Mouse (Mus musculus) T-helper 1 cell (primary cell): ENCODE measurements around the gene Tmem182.

Experiments used
- in situ Hi-C: fragments of 300-600 bp; cut with MboI, MseI; formaldehyde crosslinking; loops from one replicate; pipeline ENCODE4 v1.15.1; 2025; ENCODE audit warnings: high pct_unique_total_duplicates

Gene Tmem182

GRCm38 (mm10) chr1:40799121-40799520 lies 6.3 kb upstream of the Tmem182 start:
- in situ Hi-C loops, result no loop called here

GRCm38 (mm10) chr1:40800908-40801307 lies 4.5 kb upstream of the Tmem182 start:
- in situ Hi-C loops, result no loop called here

- in situ Hi-C loops, result no loop called here
Observed at GRCm38 (mm10) chr1:40802759-40803158, 2.6 kb upstream of the Tmem182 start.

DNA sequence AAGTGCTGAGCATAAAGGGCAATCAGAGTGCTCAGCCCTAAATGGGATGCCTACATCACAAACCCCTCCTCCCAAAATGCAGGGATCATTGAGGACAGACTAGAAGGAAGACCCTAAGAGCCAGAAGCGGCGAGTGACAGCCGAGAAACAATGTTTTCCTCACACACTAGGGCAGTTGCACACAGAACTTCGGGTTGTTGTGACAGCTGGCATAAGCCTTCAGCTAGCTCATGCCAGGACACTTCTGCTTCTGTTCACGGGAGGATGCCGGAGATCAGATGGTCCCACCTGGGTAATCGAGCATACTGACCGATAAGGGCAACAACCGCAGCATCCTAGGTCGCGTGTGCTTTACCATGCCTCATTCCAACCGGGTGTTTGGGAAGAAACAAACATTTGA lies 1.3 kb upstream of the Tmem182 start:
- in situ Hi-C loops, result no loop called here

DNA sequence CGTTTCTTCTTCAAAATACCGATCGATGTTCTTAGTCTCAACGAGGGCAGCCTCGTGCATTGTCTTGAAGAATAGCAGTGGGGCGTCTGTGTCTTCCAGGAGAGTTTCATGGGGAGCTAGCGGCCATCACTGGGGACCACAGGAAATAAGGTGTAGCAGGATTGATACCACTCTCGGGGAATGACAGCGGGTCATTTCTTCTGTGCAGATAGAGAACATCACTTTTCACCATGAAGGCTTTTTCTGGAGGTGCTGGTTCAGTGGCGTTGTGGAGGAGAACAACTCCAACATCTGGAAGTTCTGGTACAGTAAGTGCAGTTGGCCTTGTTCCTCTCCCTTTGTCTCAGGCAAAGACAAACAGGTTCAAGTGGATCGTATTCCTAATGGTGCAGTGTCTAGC lies 490 bp downstream of the Tmem182 start:
- in situ Hi-C loops, result no loop called here

DNA sequence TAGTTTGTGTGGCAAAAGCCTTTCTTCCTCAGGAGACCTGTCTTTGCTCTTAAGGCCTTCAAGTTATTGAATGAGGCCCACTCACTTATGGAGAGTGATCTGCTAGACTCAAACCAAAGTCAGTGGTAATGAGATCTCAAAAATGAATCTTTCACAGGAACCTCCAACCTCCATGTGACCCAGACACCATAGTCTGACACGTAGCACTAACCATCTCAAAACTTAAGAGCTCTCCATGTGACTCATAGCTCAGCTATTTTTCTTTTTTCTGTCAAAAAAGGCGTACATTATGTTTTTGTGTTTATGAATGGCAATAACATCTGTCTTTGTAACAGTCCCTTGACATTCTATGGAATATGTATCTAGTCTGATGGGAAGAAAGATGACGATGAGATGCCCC lies 3.2 kb downstream of the Tmem182 start:
- in situ Hi-C loops, result no loop called here

- in situ Hi-C loops, result no loop called here
Observed at GRCm38 (mm10) chr1:40815071-40815845, 9.9 kb downstream of the Tmem182 start.

DNA sequence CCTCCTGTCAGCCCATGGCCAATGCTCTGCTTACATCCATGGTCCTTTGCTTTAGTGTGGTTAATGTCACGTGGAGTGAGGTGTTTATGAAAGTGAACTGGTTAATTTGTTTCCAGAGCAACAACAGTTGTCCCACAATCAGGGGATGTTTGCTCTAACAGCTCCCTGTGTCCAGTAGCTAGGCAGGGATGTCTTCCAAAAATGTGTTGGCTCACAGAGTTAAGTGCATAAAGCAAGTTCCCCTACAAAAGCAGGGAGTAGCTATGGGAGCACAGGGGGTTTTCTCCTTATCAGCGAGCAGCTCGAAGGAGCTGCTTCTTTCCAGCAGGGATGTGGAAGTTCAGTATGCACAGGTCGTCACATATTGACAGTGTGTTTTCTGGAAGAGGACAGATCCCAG lies 19.1 kb downstream of the Tmem182 start:
- in situ Hi-C loops, result no loop called here

DNA sequence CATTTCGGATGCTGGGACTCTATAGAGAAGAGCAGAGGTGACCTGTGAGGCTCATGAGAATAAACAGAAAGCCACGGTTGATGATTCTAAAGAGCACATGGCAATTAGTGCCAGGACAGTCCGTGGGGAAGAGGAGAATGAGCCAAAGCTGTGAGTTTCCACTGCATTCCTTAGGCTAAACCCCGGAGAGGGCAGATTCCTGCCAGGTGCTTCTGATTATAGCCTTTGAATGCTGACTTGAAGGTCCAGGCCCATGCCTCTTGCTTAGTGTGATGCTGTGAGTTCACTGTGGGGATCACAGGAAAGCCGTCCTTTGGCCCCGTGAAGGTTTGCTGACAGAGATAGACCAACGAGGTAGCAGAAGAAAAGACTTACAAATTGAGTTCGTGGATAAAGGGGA lies 19.5 kb downstream of the Tmem182 start:
- in situ Hi-C loops, result no loop called here

GRCm38 (mm10) chr1:40825826-40826225 lies 20.4 kb downstream of the Tmem182 start:
- in situ Hi-C loops, result no loop called here

DNA sequence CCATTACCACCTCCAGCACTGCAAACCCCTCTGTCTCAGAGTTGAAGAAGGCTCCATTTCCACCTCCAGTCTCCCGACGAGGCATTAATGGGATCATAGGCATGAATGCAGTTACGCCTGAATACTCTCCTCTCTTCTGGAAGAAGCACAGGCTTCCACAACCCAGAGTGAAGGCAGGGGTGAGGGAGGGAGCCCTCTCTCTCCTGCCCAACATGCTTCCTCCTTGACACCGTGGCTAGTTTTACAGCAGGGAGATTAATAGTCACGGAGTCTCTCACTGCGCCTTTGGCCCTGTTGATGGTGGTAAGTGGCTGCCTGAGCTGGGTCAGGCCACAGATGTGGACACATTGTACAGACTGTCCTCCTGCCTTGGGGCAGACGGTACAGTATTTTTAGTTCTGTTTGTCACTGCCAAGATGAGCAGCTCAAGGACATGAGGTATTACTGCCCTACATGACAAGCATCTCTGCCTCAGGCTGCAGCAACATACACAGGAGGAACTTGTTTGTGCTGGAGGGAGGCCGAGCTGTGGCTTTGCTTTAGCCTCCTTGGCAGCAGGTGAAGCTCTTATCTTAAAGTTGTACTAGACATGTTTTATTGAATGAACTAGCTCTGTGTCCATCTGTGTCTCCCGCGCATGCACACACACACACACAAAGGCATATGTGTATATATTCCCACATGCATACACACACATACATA lies 24.0 kb downstream of the Tmem182 start:
- in situ Hi-C loops, result no loop called here

- in situ Hi-C loops, result no loop called here
Observed at GRCm38 (mm10) chr1:40830712-40831507, 25.5 kb downstream of the Tmem182 start.

DNA sequence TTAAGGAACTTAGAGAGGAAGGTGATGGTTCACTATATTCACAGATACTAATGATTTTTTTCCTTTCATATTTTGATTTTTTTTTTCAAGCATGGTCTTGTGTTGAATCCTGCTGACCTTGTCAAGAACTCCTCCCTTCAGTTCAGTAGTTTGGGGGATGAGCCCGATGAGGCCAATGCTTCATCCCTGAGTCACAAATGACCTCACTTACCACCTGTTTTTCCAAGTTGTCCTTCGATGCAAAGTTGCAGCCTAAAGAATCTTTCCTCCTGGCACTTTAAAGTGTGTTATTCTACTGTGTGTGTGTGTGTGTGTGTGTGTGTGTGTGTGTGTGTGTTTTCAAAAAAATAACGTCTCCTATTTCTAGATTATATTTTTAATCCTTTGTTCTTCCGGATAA lies 30.1 kb downstream of the Tmem182 start:
- in situ Hi-C loops, result no loop called here

- in situ Hi-C loops, result no loop called here
Observed at GRCm38 (mm10) chr1:40840605-40841004, 35.2 kb downstream of the Tmem182 start.

GRCm38 (mm10) chr1:40841032-40841761 lies 35.8 kb downstream of the Tmem182 start:
- in situ Hi-C loops, result no loop called here

- in situ Hi-C loops, result no loop called here
Observed at GRCm38 (mm10) chr1:40844616-40845015, 39.2 kb downstream of the Tmem182 start.

DNA sequence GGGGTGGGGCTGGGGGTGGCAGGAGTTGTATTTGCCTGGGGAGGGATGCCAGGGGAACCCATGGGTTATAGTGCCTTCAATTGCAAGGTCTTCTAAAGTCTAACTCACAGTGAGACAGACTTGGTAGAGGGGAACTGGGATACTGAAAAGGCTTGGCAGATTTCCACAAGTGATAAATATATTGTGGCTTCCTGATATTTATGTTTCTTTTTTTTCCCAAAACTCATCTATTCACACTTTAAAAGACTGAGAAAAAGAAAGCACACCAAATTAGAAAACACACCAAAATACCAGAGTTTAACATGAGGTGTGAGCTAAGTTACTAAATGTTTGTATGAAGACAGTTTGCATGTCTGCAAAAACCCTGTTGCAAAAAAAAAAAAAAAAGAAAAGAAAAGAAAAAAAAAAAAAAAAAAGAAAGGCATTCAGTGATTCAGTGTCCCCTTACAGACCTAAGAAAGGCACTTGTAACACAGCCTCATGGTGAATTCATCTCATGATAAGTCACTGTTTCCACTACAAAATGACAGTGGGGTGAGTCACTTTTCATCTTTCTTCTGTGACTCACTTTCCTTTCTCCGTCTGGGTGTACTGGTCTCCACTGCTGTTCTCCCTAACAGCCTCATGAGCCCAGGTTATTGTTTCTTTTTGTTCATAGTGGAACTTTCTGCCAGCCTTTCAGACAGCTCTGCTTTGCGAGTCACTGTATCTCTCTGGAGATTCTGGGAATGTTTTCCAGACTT lies 42.0 kb downstream of the Tmem182 start:
- in situ Hi-C loops, result no loop called here

- in situ Hi-C loops, result no loop called here
Observed at GRCm38 (mm10) chr1:40851286-40851685, 45.9 kb downstream of the Tmem182 start.

DNA sequence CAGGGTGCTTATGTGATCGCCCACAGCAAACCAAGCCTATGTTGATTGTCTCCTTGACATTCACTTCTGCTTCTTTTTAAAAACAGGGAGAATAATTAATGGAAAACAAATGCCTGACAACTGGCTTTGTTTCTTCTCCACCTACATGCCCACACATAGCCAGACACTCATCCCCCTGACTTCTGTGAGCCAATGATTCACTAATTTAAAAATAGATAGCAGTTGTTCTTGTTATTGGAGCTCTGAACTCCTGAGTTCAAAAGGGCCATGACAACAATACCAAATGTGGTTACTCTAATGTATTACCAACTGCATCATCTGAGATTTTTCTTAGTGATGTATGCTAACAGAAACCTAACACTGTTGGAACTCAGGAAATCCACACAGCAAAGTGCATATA lies 49.9 kb downstream of the Tmem182 start:
- in situ Hi-C loops, result no loop called here

DNA sequence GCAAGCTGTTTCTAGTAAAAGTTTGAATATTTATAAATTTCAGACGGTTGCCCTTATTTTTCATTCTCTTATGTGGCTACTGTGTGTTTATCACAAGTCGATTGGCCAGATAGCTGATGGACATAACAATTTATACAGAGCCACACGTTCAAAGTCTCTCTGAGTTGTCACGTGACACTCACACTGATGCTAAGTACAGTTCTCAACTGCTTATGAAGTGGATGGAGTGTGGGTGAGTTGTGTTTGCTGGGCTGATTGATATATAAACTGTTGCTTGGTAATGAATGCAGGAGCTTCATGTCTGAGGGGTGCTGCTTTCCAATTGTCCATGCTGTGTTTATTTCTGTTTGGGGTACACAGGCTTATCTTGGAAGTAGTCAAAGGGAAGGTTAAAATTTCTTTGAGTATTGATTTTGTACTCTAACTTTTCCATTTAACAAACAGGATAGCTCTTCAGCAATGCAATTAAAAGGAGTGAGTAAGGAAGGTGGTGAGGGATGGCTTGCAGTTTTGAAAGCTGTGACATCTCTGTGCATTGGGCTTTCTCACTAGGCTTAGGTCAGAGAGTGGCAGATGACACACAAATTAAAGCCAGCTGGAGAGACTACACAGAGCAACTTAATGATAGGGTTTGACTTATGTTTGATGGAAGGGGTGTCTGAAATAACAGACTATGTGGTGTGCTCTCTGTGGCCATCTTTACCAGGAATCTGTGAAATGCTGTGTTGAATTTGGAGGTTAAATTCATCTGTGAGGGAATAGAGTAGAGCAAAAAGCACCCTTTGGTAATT lies 51.6 kb downstream of the Tmem182 start:
- in situ Hi-C loops, result no loop called here
